Mouse (Mus musculus) MEL (cell line): ENCODE results near the gene Gm20388. TPM values are rescaled to one million over a fixed set of nuclear protein-coding genes. Genes with fewer than 3 reads are reported as not detected.

Experiments
- DNase-seq: peaks from one replicate; pipeline ENCODE4 v3.0.0; 2011; ENCODE audit warnings: low read depth, low spot score
- H3K27ac ChIP-seq: 2 replicates; pipeline ENCODE4 v1.5.1; 2012; ENCODE audit warnings: low read depth, mild to moderate bottlenecking, control low read depth, low read length, moderate library complexity; ENCODE audit not compliant: control insufficient read depth
- H3K27me3 ChIP-seq, 2 experiments: fragments of 150-350 bp in 1 of 2; sonication (generic) in 1 of 2; 2 replicates each; pipeline ENCODE4 v1.6.1; 2012; ENCODE audit warnings: low read length in 2 of 2, mild to moderate bottlenecking in 2 of 2, improper control_type of control experiment in 1 of 2, moderate library complexity in 1 of 2; ENCODE audit not compliant: insufficient read depth in 2 of 2, control insufficient read depth in 1 of 2
- H3K36me3 ChIP-seq, 2 experiments: 2 replicates each; pipeline ENCODE4 v1.6.1; 2012 to 2014; ENCODE audit warnings: low read length in 2 of 2, improper control_type of control experiment in 1 of 2, inconsistent platforms in 1 of 2, mild to moderate bottlenecking in 1 of 2; ENCODE audit not compliant: insufficient read depth in 2 of 2, control insufficient read depth in 1 of 2
- H3K4me1 ChIP-seq, 2 experiments: fragments of 150-350 bp in 1 of 2; sonication (generic) in 1 of 2; 2 replicates each; pipeline ENCODE4 v1.6.1; 2012; ENCODE audit warnings: low read length in 2 of 2, improper control_type of control experiment in 1 of 2, mild to moderate bottlenecking in 1 of 2; ENCODE audit not compliant: insufficient read depth in 2 of 2, control insufficient read depth in 1 of 2
- H3K4me3 ChIP-seq, 2 experiments: fragments of 150-350 bp in 1 of 2; sonication (generic) in 1 of 2; 2 replicates each; pipeline ENCODE4 v1.5.1; 2012; ENCODE audit warnings: low read depth in 2 of 2, low read length in 2 of 2, mild to moderate bottlenecking in 2 of 2, moderate library complexity in 2 of 2, control low read depth in 1 of 2, improper control_type of control experiment in 1 of 2; ENCODE audit not compliant: control insufficient read depth in 1 of 2, insufficient read depth in 1 of 2
- H3K79me2 ChIP-seq: 2 replicates; pipeline ENCODE4 v1.6.1; 2012; ENCODE audit warnings: mild to moderate bottlenecking, low read length, moderate library complexity; ENCODE audit not compliant: control insufficient read depth, poor library complexity, insufficient read depth
- H3K9ac ChIP-seq: 2 replicates; pipeline ENCODE4 v1.6.1; 2012; ENCODE audit warnings: low read depth, mild to moderate bottlenecking, control low read depth, low read length, moderate library complexity; ENCODE audit not compliant: control insufficient read depth, poor library complexity, severe bottlenecking
- H3K9me3 ChIP-seq: fragments of 150-350 bp; sonication (generic); replicated peaks from 2 replicates; pipeline ENCODE4 v1.6.1; 2012; ENCODE audit warnings: mild to moderate bottlenecking, low read length, improper control_type of control experiment, moderate library complexity; ENCODE audit not compliant: insufficient read depth
- CHD1 ChIP-seq: IDR thresholded peaks from 2 replicates; pipeline ENCODE4 v1.6.1; 2012; ENCODE audit warnings: low read depth, mild to moderate bottlenecking, inconsistent platforms, low read length, improper control_type of control experiment
- CTCF ChIP-seq, 3 experiments: IDR thresholded peaks in 2 of 3; conservative IDR thresholded peaks in 1 of 3; 2 replicates each; pipeline ENCODE4 v1.5.1; 2011 to 2012; ENCODE audit warnings: low read length in 3 of 3, low read depth in 2 of 3, mild to moderate bottlenecking in 2 of 3, improper control_type of control experiment in 1 of 3, inconsistent platforms in 1 of 3, mixed read lengths in 1 of 3, moderate library complexity in 1 of 3; ENCODE audit not compliant: control insufficient read depth in 1 of 3, insufficient read depth in 1 of 3, poor library complexity in 1 of 3, severe bottlenecking in 1 of 3
- E2F4 ChIP-seq: IDR thresholded peaks from 2 replicates; pipeline ENCODE4 v1.6.1; 2011; ENCODE audit warnings: low read depth, low read length, improper control_type of control experiment, borderline replicate concordance
- ELF1 ChIP-seq: IDR thresholded peaks from 2 replicates; pipeline ENCODE4 v1.6.1; 2014; ENCODE audit warnings: low read depth, mild to moderate bottlenecking, inconsistent platforms, low read length, improper control_type of control experiment, moderate library complexity
- EP300 ChIP-seq, 2 experiments: IDR thresholded peaks; 2 replicates each; pipeline ENCODE4 v1.6.1; 2011; ENCODE audit warnings: improper control_type of control experiment in 2 of 2, low read length in 2 of 2, low read depth in 1 of 2, mild to moderate bottlenecking in 1 of 2
- GABPA ChIP-seq: IDR thresholded peaks from 2 replicates; pipeline ENCODE4 v1.6.1; 2012; ENCODE audit warnings: low read depth, mild to moderate bottlenecking, inconsistent platforms, low read length, improper control_type of control experiment, moderate library complexity
- GATA1 ChIP-seq: IDR thresholded peaks from 2 replicates; pipeline ENCODE4 v1.6.1; 2011; ENCODE audit warnings: low read depth, low read length, improper control_type of control experiment
- HCFC1 ChIP-seq: IDR thresholded peaks from 2 replicates; pipeline ENCODE4 v1.6.1; 2012; ENCODE audit warnings: low read depth, mild to moderate bottlenecking, inconsistent platforms, low read length, improper control_type of control experiment, moderate library complexity
- KAT2A ChIP-seq: conservative IDR thresholded peaks from 2 replicates; pipeline ENCODE4 v1.6.1; 2012; ENCODE audit warnings: low read depth, low read length, improper control_type of control experiment, inconsistent platforms
- MAZ ChIP-seq: IDR thresholded peaks from 2 replicates; pipeline ENCODE4 v1.6.1; 2012; ENCODE audit warnings: low read depth, mild to moderate bottlenecking, inconsistent platforms, low read length, improper control_type of control experiment
- MXI1 ChIP-seq: IDR thresholded peaks from 2 replicates; pipeline ENCODE4 v1.6.1; 2011; ENCODE audit warnings: mild to moderate bottlenecking, low read depth, low read length, improper control_type of control experiment
- MYC ChIP-seq: IDR thresholded peaks from 2 replicates; pipeline ENCODE4 v1.6.1; 2011; ENCODE audit warnings: low read depth, mild to moderate bottlenecking, low read length, improper control_type of control experiment, moderate library complexity
- NELFE ChIP-seq: IDR thresholded peaks from 2 replicates; pipeline ENCODE4 v1.6.1; 2011; ENCODE audit warnings: low read depth, low read length, improper control_type of control experiment
- NRF1 ChIP-seq: IDR thresholded peaks from 2 replicates; pipeline ENCODE4 v1.6.1; 2014; ENCODE audit warnings: low read depth, mild to moderate bottlenecking, inconsistent platforms, low read length, improper control_type of control experiment, moderate library complexity; ENCODE audit not compliant: poor library complexity, insufficient read depth, severe bottlenecking
- POLR2A ChIP-seq, 2 experiments: IDR thresholded peaks; 2 replicates each; pipeline ENCODE4 v1.6.1; 2011 to 2012; ENCODE audit warnings: low read length in 2 of 2, mild to moderate bottlenecking in 2 of 2, control low read depth in 1 of 2, improper control_type of control experiment in 1 of 2, low read depth in 1 of 2, moderate library complexity in 1 of 2; ENCODE audit not compliant: control insufficient read depth in 1 of 2, insufficient read depth in 1 of 2, poor library complexity in 1 of 2
- RAD21 ChIP-seq: IDR thresholded peaks from 2 replicates; pipeline ENCODE4 v1.6.1; 2011; ENCODE audit warnings: mild to moderate bottlenecking, low read depth, low read length, improper control_type of control experiment
- RCOR1 ChIP-seq: IDR thresholded peaks from 2 replicates; pipeline ENCODE4 v1.6.1; 2012; ENCODE audit warnings: low read depth, mild to moderate bottlenecking, inconsistent platforms, low read length, improper control_type of control experiment
- SIN3A ChIP-seq: IDR thresholded peaks from 2 replicates; pipeline ENCODE4 v1.6.1; 2012; ENCODE audit warnings: low read length, improper control_type of control experiment, inconsistent platforms
- TAL1 ChIP-seq: IDR thresholded peaks from 2 replicates; pipeline ENCODE4 v1.6.1; 2012; ENCODE audit warnings: mild to moderate bottlenecking, inconsistent platforms, low read length, moderate library complexity, mixed read lengths
- TCF12 ChIP-seq: IDR thresholded peaks from 2 replicates; pipeline ENCODE4 v1.6.1; 2014; ENCODE audit warnings: low read depth, mild to moderate bottlenecking, inconsistent platforms, low read length, improper control_type of control experiment, moderate library complexity
- USF1 ChIP-seq: IDR thresholded peaks from 2 replicates; pipeline ENCODE4 v1.6.1; 2014; ENCODE audit warnings: low read depth, mild to moderate bottlenecking, inconsistent platforms, low read length, improper control_type of control experiment, moderate library complexity
- USF2 ChIP-seq, 2 experiments: IDR thresholded peaks; 2 replicates each; pipeline ENCODE4 v1.6.1; 2011 to 2012; ENCODE audit warnings: improper control_type of control experiment in 2 of 2, low read length in 2 of 2, borderline replicate concordance in 1 of 2, inconsistent platforms in 1 of 2, low read depth in 1 of 2, mild to moderate bottlenecking in 1 of 2; ENCODE audit not compliant: insufficient read depth in 1 of 2
- ZKSCAN1 ChIP-seq: IDR thresholded peaks from 2 replicates; pipeline ENCODE4 v1.6.1; 2012; ENCODE audit warnings: low read depth, mild to moderate bottlenecking, inconsistent platforms, low read length, improper control_type of control experiment, moderate library complexity
- ZMIZ1 ChIP-seq: IDR thresholded peaks from 2 replicates; pipeline ENCODE4 v1.6.1; 2012; ENCODE audit warnings: low read depth, mild to moderate bottlenecking, inconsistent platforms, low read length, improper control_type of control experiment, moderate library complexity
- ZNF384 ChIP-seq: IDR thresholded peaks from 2 replicates; pipeline ENCODE4 v1.6.1; 2012; ENCODE audit warnings: low read depth, mild to moderate bottlenecking, inconsistent platforms, low read length, improper control_type of control experiment
- polyA plus RNA-seq, 2 experiments: library from polyadenylated mRNA; stranded (reverse) in 1 of 2; unstranded in 1 of 2; fragments of >175 nt in 1 of 2; fragments of >200 nt in 1 of 2; gene quantifications; 2 replicates each; pipeline versions ENCODE4 v1.2.1 to v1.2.4; 2012; ENCODE audit warnings: low replicate concordance in 2 of 2, low read depth in 1 of 2; ENCODE audit not compliant: insufficient read length in 2 of 2, insufficient read depth in 1 of 2, missing spikeins in 1 of 2
- total RNA-seq: library from RNA; depleted of rRNA; stranded (reverse); fragments of 300-350 nt; gene quantifications from 2 replicates; pipeline ENCODE4 v1.2.3, GENCODE M21; 2012

Gm20388 gene
- total and polyA plus RNA-seq, 3 experiments, result 11.1 to 17.8 TPM; not detected in 1

DNA sequence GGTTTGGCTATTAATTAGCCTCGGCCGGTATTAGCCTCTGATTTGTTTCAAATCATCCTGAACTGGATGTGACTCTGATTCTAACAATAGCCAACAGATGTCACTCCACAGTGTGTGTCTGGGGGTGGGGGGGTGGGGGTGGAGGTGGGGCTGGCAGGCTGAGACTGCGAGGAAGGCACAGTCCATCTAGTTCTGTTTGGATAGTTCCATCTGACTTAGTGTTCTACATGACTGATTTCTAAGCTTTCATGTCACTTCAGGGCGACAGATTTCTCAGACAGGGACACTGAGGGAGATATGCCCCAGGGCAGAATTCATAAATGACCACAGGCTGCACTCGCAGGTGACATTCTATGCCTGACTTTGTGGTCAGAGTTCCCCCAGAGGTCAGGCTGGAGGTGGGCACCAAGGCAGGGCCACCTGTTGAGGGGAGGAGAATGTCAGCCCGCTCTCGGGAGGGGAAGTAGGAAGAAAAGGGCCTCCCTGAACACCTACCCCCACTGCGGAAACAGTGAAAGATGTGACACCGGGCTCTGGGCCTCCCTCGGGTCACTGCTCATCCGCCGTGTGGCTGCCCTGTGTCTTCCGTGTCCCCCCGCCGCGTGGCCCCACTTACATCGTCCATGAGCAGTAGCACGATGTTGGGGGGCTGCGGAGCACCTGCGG is 2700.1 kb downstream of the Gm20388 start:
- no peaks in the 10 kb centered on the region for H3K9me3 ChIP-seq

DNA sequence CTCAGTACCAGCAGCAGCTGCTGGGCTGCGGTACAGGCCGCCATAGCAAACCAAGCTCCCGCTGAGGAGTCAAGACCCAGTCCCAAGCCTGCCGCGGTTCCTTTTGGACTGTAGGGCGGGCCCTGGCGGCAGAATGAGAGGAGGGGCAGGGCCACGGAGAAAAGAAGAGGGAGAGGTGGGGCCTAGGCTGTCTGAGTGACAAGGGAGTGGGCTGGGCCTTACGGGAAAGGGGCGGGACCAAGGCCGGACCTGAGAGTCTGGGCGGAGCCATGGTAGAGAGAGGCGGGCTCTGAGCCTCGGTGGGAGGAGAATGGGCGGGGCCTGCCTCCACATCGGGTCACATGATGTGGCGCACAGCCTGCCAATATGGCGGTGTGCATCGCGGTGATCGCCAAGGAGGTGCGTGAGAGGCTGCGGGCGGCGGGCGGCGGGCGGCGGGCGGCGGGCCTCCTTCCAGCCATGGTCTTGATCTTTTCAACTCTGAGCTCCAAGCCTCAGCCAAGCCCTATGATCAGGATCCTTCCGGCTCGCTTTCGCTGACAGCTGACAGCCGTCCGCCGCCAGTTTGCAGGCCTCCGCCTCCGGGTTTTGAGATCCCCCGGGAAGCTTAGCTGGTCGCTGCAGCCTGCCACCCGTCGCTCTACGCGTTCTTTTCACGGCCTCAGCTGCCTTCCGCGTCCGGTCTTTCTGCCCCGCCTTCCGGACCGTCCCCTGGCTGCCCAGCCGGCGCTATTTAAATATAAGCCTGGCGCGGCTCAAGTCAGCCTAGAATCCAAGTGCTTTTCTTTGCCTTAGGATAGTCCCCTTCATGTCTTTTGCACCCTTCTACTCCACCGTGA is 2700.9 kb downstream of the Gm20388 start, which contains the start of the genes Galns and Trappc2l:
Gene Galns (minus strand): TSS at position 169 of the 839 bp plus-strand sequence.
Gene Trappc2l (plus strand): TSS at position 346 of the 839 bp plus-strand sequence.
- no peaks in the 10 kb centered on the region for H3K9me3 ChIP-seq
- TF ChIP-seq USF1, result peak; percentile 92
- TF ChIP-seq RCOR1, result no peak
- peak in 1 of 2 experiments; percentile 58; a peak in 1 of 4 replicates for TF ChIP-seq USF2 (IDR thresholded peaks at IDR 0.05; ENCODE audit: borderline replicate concordance in 1 of 2, insufficient read depth in 1 of 2, low read depth in 1 of 2, low read length in 2 of 2)
- peak in 1 of 2 experiments; percentile 36; a peak in 1 of 4 replicates for TF ChIP-seq POLR2A (IDR thresholded peaks at IDR 0.05; ENCODE audit: control insufficient read depth in 1 of 2, insufficient read depth in 1 of 2, low read depth in 1 of 2, low read length in 2 of 2, poor library complexity in 1 of 2)
- peak; percentile 45; the same call in 1 of the 2 replicates for TF ChIP-seq NELFE
- no peak for TF ChIP-seq ELF1
- TF ChIP-seq HCFC1, result peak; percentile 62; the same call in 1 of the 2 replicates
- no peak for TF ChIP-seq MAZ
- TF ChIP-seq SIN3A, result 0 out of 2 replicates have a peak, but pooled peaks have one; percentile 13
- TF ChIP-seq EP300 (IDR thresholded peaks at IDR 0.05; ENCODE audit: low read depth in 1 of 2, low read length in 2 of 2), result no peak
- TF ChIP-seq CTCF (IDR thresholded peaks at IDR 0.05 in 2 of 3, conservative IDR thresholded peaks at IDR 0.05 in 1 of 3; ENCODE audit: control insufficient read depth in 1 of 3, insufficient read depth in 1 of 3, low read depth in 2 of 3, low read length in 3 of 3, poor library complexity in 1 of 3, severe bottlenecking in 1 of 3), result 0 out of 6 replicates have a peak, but pooled peaks of 1 of the 3 experiments have one; percentile 1
- H3K79me2 ChIP-seq, result peaks cover 2% of the 10 kb centered on the region; the same call in 1 of the 2 replicates
- H3K4me3 ChIP-seq, result peak within 1 kb of the TSS; percentile 85 to 87
- peak within 1 kb of the TSS; percentile 36 for H3K27ac ChIP-seq
- H3K4me1 ChIP-seq, result peaks cover 0 to 6% of the 10 kb centered on the region in 2 experiments; a peak in 1 of 4 replicates
- peak within 1 kb of the TSS; percentile 81 for H3K9ac ChIP-seq
- DNase-seq, result peak; percentile 90
- H3K27me3 ChIP-seq, result no peaks in the 10 kb centered on the region
- no peaks in the 10 kb centered on the region for H3K36me3 ChIP-seq

More for the DNA sequence above, 2700.1 kb downstream of the Gm20388 start:
- TF ChIP-seq KAT2A (no peak), NRF1 (no peak), GABPA (no peak), TAL1 (no peak), GATA1 (no peak), ZKSCAN1 (no peak), TCF12 (no peak), ZNF384 (no peak), MXI1 (no peak), CHD1 (no peak), MYC (no peak), USF1 (no peak), RAD21 (no peak), ELF1 (no peak), POLR2A (IDR thresholded peaks at IDR 0.05; ENCODE audit: control insufficient read depth in 1 of 2, insufficient read depth in 1 of 2, low read depth in 1 of 2, low read length in 2 of 2, poor library complexity in 1 of 2) (no peak), E2F4 (no peak), ZMIZ1 (no peak)
- no peaks in the 10 kb centered on the region for H3K36me3 ChIP-seq
- DNase-seq, result no peak
- peak overlapping the region; percentile 81 for H3K9ac ChIP-seq
- no peak overlapping the region; the same call in 1 of the 2 replicates for H3K27ac ChIP-seq
- H3K4me1 ChIP-seq, result peaks cover 0 to 6% of the 10 kb centered on the region in 2 experiments; a peak in 1 of 4 replicates
- H3K4me3 ChIP-seq, result peak overlapping the region; percentile 85 to 87
- H3K27me3 ChIP-seq, result no peaks in the 10 kb centered on the region
- peaks cover 2% of the 10 kb centered on the region; the same call in 1 of the 2 replicates for H3K79me2 ChIP-seq
